Mouse (Mus musculus): ENCODE measurements around the gene Setx.

- TF ChIP-seq CTCF (IDR thresholded peaks at IDR 0.05; ENCODE audit: low read depth, low read length) (no peak), EP300 (IDR thresholded peaks at IDR 0.05; ENCODE audit: insufficient read depth, low read depth, low read length) (no peak)
Measured at GRCm38 (mm10) chr2:29168067-29168466, 44.1 kb downstream of the Setx start.

All from ES-Bruce4 (cell line).